Mouse (Mus musculus): Measurements from ENCODE around the gene Denr.

The Denr gene

GRCm38 (mm10) chr5:123907631-123907977 lies 629 bp downstream of the Denr start:
- in situ Hi-C loops (cut with MboI) = no loop called here

GRCm38 (mm10) chr5:123914852-123915251 lies 7.9 kb downstream of the Denr start:
- in situ Hi-C loops (cut with MboI) = no loop called here

- in situ Hi-C loops (cut with MboI) = no loop called here
These were observed 15.1 kb downstream of the Denr start for GRCm38 (mm10) chr5:123922112-123922511.

GRCm38 (mm10) chr5:123927118-123927517 lies 20.1 kb downstream of the Denr start, which contains the start of gene Gm43518:
Gene Gm43518, plus strand, starts transcription at chr5:123927418.
- in situ Hi-C loops (cut with MboI) = no loop called here

- in situ Hi-C loops (cut with MboI) = no loop called here
These were observed 23.6 kb downstream of the Denr start, which contains the start of gene Ccdc62 for GRCm38 (mm10) chr5:123930508-123930989. Gene Ccdc62, plus strand, starts transcription at chr5:123930679.

- in situ Hi-C loops (cut with MboI) = no loop called here
These were observed 24.2 kb downstream of the Denr start for GRCm38 (mm10) chr5:123931131-123931530.

- in situ Hi-C loops (cut with MboI) = no loop called here
These were observed 26.0 kb downstream of the Denr start for GRCm38 (mm10) chr5:123932927-123933326.

- in situ Hi-C loops (cut with MboI) = no loop called here
These were observed 26.6 kb downstream of the Denr start for GRCm38 (mm10) chr5:123933556-123933955.

- in situ Hi-C loops (cut with MboI) = no loop called here
These were observed 27.1 kb downstream of the Denr start for GRCm38 (mm10) chr5:123933957-123934591.

GRCm38 (mm10) chr5:123935931-123936330 lies 29.0 kb downstream of the Denr start:
- in situ Hi-C loops (cut with MboI) = no loop called here

- in situ Hi-C loops (cut with MboI) = no loop called here
These were observed 31.5 kb downstream of the Denr start for GRCm38 (mm10) chr5:123938479-123938878.

- in situ Hi-C loops (cut with MboI) = loop anchor here (5.0 kb wide), 1 partner anchor 41 kb away; no protein-coding TSS in a partner anchor
These were observed 39.6 kb downstream of the Denr start for GRCm38 (mm10) chr5:123946546-123946945.

GRCm38 (mm10) chr5:123947041-123947761 lies 40.2 kb downstream of the Denr start:
- in situ Hi-C loops (cut with MboI) = loop anchor here (5.0 kb wide), 1 partner anchor 40 kb away; no protein-coding TSS in a partner anchor

- in situ Hi-C loops (cut with MboI) = loop anchor here (5.0 kb wide), 1 partner anchor 130 kb away; no protein-coding TSS in a partner anchor
These were observed 45.5 kb downstream of the Denr start for GRCm38 (mm10) chr5:123952365-123953045.

GRCm38 (mm10) chr5:123957213-123957612 lies 50.2 kb downstream of the Denr start:
- in situ Hi-C loops (cut with MboI) = no loop called here

GRCm38 (mm10) chr5:123959018-123959417 lies 52.0 kb downstream of the Denr start:
- in situ Hi-C loops (cut with MboI) = no loop called here

GRCm38 (mm10) chr5:123960129-123960528 lies 53.2 kb downstream of the Denr start:
- in situ Hi-C loops (cut with MboI) = no loop called here

- in situ Hi-C loops (cut with MboI) = no loop called here
These were observed 54.1 kb downstream of the Denr start for GRCm38 (mm10) chr5:123961046-123961445.

GRCm38 (mm10) chr5:123964208-123964607 lies 57.2 kb downstream of the Denr start:
- in situ Hi-C loops (cut with MboI) = no loop called here

GRCm38 (mm10) chr5:123966759-123967158 lies 59.8 kb downstream of the Denr start:
- in situ Hi-C loops (cut with MboI) = no loop called here

- in situ Hi-C loops (cut with MboI) = no loop called here
These were observed 61.5 kb downstream of the Denr start for GRCm38 (mm10) chr5:123968468-123968867.

- in situ Hi-C loops (cut with MboI) = no loop called here
These were observed 62.2 kb downstream of the Denr start for GRCm38 (mm10) chr5:123969216-123969615.

All from mature B cell (primary cell).